Mouse (Mus musculus): ENCODE measurements around the gene Wwc2.

- TF ChIP-seq TAL1 (IDR thresholded peaks at IDR 0.05; ENCODE audit: low read length) (no peak), GATA1 (IDR thresholded peaks at IDR 0.05; ENCODE audit: low read length) (no peak)
Measured at GRCm38 (mm10) chr8:47843063-47843462, 147.7 kb downstream of the Wwc2 start.

Measured in erythroblast, embryonic 14.5 days (primary cell).